Mouse (Mus musculus) embryonic stem cell, embryonic (primary cell): Measurements from ENCODE around the gene Barx1.

Source experiments
- CTCF ChIA-PET, 4 experiments: fragments of 300-600 bp in 2 of 4; fragments of 350-600 bp in 2 of 4; sonication (Branson Sonifier 250); formaldehyde crosslinking; loops; one replicate each; lab custom pipeline; 2022; ENCODE audit warnings: inconsistent platforms in 2 of 4; lab: Charles Lee
- POLR2A ChIA-PET, 4 experiments: fragments of 300-600 bp in 2 of 4; fragments of 350-600 bp in 2 of 4; sonication (Branson Sonifier 250); formaldehyde crosslinking; loops; one replicate each; lab custom pipeline; 2022; ENCODE audit warnings: antibody characterized with exemption in 4 of 4, inconsistent platforms in 1 of 4; lab: Charles Lee

Gene Barx1

DNA sequence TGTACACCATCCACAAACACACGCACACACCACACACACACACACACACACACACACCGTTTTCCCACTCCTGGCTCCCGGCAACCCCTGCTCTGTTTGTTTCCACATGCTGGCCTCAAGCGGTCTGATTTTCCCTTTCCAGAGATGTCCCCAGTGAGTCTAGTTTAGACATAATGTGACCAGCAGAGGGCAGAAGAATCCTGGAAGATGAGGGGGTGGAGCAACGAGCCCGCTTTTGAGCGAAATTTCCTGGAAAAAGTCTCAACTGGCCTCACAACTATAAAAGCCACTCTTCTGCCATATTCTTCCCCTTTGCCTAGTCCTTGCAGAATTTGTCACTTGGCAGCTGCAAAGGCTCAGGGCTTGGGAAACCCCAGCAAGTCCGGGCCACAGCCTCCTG, 7.2 kb upstream of the Barx1 start:
- CTCF ChIA-PET: interaction anchor here in 3 of 4 experiments (0.8 to 4.8 kb wide), 8 partner anchors 77 to 519 kb away, joined by 3 to 52 read pairs (median 4); no protein-coding TSS in a partner anchor
- POLR2A ChIA-PET: interaction anchor here in 2 of 4 experiments (0.8 to 1.3 kb wide), 2 partner anchors 9 kb away, joined by 3 read pairs; no protein-coding TSS in a partner anchor

DNA sequence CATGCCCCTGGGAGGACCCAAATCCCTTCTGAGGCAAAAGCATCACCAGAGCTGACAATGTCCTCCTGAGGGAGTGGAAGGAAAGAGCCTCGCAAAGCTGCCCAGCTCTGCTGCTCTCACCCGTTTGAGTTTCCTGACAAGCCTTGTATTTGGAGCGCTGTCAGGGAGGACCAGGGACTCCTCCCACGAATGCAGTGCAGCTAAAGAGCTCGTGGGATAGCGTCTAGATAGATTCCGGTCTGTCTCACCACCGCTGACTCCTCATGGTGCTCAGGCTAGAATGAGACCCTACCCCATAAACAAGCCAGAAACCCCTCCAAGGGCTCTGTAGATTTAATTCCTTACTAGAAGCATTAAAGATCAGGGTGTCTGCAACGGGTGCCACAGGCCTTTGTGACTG, 5.0 kb upstream of the Barx1 start:
- POLR2A ChIA-PET: interaction anchor here in 2 of 4 experiments (0.6 to 1.2 kb wide), 4 partner anchors 8 to 530 kb away, joined by 3 read pairs; partner anchors contain the start of gene Ninj1 (in 1 of the 2)
- CTCF ChIA-PET: interaction anchor here (0.6 to 2.9 kb wide), 5 partner anchors 21 to 149 kb away, joined by 3 to 14 read pairs (median 9); no protein-coding TSS in a partner anchor

DNA sequence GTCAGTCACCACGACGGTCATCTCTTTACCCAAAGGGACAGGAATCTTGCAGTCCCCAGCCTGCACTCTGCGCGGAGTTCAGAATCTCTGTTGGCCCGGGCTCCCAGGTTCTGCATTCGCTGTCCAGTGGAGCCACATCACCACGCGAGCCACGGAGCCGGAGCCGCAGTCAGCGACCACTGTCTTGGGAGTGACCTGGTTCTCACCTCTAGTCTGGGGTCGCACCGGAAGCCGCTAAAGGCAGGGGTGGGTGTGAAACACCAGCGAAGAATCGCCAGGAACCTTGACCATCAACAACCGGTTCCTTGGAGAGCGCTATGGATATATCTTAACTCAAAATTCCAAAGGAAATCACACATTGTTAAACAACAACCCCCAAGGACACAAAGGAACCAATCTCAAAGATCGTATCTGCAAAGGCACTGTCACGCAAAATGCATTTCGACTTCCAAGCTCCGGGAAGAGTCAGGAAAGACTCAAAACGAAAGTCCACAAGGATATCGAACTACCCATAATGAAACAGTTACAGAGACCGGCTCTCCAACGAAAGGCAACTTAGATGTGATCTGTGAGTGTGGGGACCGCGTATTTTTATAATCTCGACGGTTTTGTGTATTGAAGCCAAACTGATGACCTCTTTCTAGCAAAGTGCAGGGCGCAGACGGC, 4.1 kb upstream of the Barx1 start:
- POLR2A ChIA-PET: interaction anchor here in 2 of 4 experiments (1.2 to 1.4 kb wide), 3 partner anchors 9 to 529 kb away, joined by 3 to 5 read pairs (median 3); partner anchors contain the start of gene Ninj1 (in 1 of the 2)
- CTCF ChIA-PET: interaction anchor here in 1 of 4 experiments (0.7 to 1.5 kb wide), 3 partner anchors 142 to 463 kb away, joined by 3 to 4 read pairs (median 4); no protein-coding TSS in a partner anchor

DNA sequence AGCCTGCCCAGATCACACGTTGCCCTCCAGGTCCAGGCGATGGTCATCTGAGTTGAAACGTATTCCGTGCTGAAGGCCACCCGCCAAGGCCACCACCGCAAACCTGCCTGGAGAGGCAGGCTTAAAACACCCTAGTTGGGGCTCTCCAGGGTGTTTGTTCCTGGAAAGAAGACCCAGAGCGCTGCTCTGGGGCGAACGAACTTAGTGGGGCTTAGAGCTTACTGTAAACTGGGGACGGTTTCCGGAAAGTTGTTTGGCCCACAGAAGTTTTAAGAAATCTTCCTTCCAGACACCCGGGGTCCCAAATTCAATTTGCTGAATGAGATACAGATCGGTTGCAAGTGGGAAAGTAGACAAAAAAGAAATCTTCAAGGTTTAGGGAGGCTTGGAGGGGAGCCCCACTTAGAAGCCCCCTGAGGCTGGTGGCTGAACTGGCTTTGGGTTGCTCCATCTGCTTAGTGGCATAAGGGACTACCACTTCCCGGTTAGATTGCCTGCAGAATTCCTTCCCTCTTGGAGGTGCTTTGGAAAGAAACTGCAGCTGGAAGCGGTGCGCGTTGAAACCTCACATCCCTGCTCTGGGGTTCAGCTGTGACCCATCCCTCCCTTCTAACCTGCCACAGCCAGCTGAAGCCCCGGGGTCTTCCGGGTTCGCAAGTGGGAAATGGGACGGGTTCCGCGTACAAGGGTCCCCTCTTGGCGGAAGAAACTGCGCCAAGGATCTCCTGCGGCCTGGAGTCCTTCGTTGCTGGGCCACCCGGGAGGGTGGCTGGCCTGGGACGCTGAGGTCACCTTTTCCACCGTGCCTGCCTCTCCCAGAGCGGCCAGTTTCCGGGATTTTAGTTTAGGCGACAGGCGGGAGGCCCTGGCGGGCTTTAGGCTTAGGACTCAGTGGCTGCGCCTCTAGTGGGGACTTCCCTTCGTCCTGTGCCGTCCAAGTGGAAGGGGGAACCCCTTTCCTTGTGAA, 3.3 kb upstream of the Barx1 start:
- ChIA-PET CTCF (interaction anchor here in 2 of 4 experiments (0.6 to 1.8 kb wide), 8 partner anchors 73 to 354 kb away, joined by 3 to 7 read pairs (median 4); no protein-coding TSS in a partner anchor), POLR2A (interaction anchor here in 3 of 4 experiments (0.6 to 1.4 kb wide), 7 partner anchors 8 to 556 kb away, joined by 3 to 5 read pairs (median 3); partner anchors contain the start of gene Card19 (in 1 of the 3))

DNA sequence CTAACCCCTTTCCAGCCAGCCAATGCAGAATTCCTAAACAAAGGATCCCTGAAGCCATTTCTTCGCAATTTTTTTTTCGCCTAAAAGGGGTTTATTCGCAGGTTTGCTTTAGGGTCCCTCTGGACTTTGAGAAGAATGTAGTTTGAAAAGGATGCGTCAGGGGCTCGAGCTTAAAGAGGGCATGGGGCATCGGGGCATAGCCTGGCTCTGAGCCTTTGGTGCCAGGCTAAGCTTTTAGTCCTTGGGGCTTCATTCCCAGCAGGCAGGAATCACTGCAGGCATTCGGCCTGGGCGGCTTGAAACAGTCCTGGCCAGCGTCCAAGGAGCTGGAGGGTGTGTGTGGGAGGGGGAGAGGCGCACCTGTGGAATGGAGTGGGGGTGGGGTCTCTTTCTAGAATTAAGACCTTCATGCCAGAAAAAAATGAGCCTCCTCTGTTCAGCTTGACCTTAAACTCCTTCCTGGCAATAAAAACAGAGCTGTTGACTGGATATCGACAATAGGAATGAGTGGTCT, 2.5 kb upstream of the Barx1 start:
- ChIA-PET CTCF (interaction anchor here in 2 of 4 experiments (0.6 to 1.8 kb wide), 7 partner anchors 72 to 168 kb away, joined by 3 to 7 read pairs (median 4); no protein-coding TSS in a partner anchor), POLR2A (interaction anchor here in 3 of 4 experiments (0.6 to 1.4 kb wide), 8 partner anchors 9 to 555 kb away, joined by 3 to 4 read pairs (median 3); partner anchors contain the start of gene Card19 (in 1 of the 3))

DNA sequence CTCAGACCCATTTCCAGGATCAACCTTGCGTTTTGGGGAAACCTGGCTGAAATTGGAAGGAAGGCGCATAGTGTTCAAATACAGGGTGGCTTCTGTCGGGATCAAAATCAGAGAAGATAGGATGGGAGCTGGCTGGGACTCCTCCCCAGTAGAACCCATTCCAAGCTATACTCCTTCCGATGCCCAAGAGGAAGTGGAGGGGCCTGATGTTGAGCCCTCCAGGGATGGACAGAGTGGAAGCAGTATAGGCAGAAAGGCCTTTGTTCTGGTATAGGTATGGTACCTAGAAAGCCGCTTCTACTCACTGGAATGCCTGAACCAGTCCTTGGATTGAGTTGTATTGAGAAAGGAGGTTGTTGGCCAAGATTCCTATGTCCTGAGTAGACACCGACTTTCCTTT, 2.1 kb upstream of the Barx1 start:
- CTCF ChIA-PET: interaction anchor here in 2 of 4 experiments (0.6 to 1.8 kb wide), 6 partner anchors 23 to 146 kb away, joined by 3 to 7 read pairs (median 4); no protein-coding TSS in a partner anchor
- POLR2A ChIA-PET: interaction anchor here in 3 of 4 experiments (0.5 to 1.1 kb wide), 6 partner anchors 9 to 587 kb away, joined by 3 to 4 read pairs (median 3); partner anchors contain the start of gene Card19 (in 1 of the 3)

DNA sequence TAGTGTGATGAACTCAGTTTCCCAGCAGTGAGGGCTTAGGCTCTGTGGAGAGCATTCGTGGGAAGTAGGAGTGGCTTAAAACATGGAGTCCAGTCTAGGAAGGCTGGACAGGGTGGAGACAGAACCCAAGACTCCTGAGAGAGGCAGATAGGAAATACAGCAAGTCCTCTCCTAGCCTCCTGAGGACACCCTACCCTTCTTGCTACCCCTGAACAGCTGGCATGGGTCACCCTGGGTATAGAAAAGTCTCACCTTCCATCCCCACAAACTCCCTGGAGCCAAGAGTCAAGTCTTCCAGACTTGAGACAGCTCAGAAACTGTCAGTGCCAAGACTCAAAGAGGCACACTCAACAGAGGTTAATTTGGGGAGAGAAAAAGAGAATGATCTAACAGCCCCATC, 1.2 kb upstream of the Barx1 start:
- POLR2A ChIA-PET: interaction anchor here (0.5 to 1.2 kb wide), 8 partner anchors 8 to 526 kb away, joined by 3 read pairs; partner anchors contain the start of genes Ninj1 (in 1 of the 4) and Ptpdc1 (in 1 of the 4)

DNA sequence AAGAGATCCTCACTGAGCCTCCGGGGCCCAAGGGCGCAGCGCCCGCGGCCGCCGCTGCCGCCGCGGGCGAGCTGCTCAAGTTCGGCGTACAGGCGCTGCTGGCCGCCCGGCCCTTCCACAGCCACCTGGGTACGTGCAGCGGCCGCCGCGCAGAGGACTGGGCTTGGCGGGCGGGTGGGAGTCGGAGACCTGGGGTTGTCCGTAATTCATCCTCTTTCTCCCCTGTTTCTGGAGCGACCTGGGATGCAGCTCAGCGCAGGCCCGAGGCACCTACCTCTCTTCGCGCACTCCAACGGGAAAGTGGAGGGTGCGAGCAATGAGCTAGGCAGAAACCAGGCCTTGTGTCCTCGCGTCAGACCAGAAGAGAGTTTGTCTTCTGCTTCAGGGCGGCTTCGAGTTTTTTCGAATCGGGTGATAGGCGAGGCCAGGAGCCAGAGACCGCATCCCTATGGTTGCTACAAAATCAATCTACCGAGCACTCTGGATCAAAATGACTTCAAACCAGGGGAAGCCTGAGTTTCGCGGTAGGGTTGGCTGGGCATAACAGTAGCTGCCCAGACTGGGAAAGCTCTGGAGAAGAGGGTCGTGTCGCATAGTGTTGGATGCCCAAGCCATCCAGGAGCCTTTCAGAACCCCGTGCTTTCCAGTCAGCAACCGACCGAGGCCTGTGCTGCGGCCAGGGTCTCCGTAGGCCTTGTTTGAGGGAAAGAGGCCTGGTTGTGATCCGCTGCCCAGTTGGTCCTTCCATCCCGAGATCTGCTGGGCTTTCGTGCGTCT, 601 bp downstream of the Barx1 start:
- CTCF ChIA-PET: interaction anchor here (0.7 to 2.7 kb wide), 9 partner anchors 10 to 69 kb away, joined by 3 to 14 read pairs (median 4); no protein-coding TSS in a partner anchor
- POLR2A ChIA-PET: interaction anchor here in 2 of 4 experiments (0.6 to 1.3 kb wide), 5 partner anchors 16 to 374 kb away, joined by 3 to 4 read pairs (median 3); no protein-coding TSS in a partner anchor

More for the DNA sequence above, 1.2 kb upstream of the Barx1 start:
- CTCF ChIA-PET: interaction anchor here (0.6 to 2.7 kb wide), 6 partner anchors 8 to 650 kb away, joined by 3 to 14 read pairs (median 4); no protein-coding TSS in a partner anchor

DNA sequence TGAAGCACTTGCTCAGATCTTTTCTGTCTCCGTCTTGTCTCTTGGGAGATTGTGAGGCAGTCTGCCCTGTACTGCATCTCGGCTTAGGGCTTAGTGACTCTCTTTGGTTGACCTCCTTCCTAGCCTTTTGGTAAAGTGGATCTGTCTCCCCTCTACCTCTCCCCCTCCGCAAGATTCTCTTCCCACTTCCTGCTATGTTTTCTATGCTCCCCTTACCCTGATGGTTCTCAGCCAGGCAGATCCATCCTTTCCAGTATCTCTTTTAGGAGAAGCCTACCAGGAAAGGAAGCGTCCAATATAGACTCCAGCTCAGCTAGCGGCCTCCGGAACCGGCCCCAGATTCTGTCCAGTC, 1.2 kb downstream of the Barx1 start:
- CTCF ChIA-PET: interaction anchor here (0.7 to 2.7 kb wide), 7 partner anchors 10 to 69 kb away, joined by 3 to 14 read pairs (median 4); no protein-coding TSS in a partner anchor
- POLR2A ChIA-PET: interaction anchor here in 2 of 4 experiments (0.6 to 1.3 kb wide), 4 partner anchors 15 to 137 kb away, joined by 3 to 4 read pairs (median 3); no protein-coding TSS in a partner anchor

DNA sequence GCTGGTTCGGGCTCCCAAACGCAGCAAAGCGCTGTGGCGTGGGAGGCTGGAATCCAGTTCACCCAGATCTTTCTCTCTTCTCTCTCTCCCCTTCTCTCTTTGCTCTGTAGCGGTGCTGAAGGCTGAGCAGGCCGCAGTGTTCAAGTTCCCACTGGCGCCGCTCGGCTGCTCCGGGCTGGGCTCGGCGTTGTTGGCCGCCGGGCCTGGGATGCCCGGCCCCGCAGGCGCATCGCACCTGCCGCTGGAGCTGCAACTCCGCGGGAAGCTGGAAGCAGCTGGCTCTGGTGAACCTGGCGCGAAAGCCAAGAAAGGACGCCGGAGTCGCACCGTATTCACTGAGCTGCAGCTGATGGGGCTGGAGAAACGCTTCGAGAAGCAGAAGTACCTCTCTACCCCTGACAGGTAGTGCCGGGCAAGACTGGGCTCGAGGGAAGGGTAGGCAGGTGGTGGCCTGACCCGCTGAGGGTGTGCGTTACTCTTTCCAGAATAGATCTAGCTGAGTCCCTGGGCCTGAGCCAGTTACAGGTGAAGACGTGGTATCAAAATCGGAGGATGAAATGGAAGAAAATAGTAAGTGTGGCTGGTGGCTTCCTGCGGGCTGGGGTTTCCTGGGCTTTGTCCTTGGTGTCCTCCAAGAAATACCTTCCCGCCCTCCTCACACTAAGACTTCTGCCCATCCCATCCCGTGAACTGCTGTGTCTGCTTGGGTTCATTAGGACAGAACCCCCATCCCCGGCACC, 2.3 kb downstream of the Barx1 start:
- CTCF ChIA-PET: interaction anchor here (0.6 to 2.1 kb wide), 8 partner anchors 11 to 1391 kb away, joined by 3 to 8 read pairs (median 4); no protein-coding TSS in a partner anchor
- POLR2A ChIA-PET: interaction anchor here in 2 of 4 experiments (0.6 to 1.2 kb wide), 9 partner anchors 8 to 537 kb away, joined by 3 to 5 read pairs (median 3); no protein-coding TSS in a partner anchor

DNA sequence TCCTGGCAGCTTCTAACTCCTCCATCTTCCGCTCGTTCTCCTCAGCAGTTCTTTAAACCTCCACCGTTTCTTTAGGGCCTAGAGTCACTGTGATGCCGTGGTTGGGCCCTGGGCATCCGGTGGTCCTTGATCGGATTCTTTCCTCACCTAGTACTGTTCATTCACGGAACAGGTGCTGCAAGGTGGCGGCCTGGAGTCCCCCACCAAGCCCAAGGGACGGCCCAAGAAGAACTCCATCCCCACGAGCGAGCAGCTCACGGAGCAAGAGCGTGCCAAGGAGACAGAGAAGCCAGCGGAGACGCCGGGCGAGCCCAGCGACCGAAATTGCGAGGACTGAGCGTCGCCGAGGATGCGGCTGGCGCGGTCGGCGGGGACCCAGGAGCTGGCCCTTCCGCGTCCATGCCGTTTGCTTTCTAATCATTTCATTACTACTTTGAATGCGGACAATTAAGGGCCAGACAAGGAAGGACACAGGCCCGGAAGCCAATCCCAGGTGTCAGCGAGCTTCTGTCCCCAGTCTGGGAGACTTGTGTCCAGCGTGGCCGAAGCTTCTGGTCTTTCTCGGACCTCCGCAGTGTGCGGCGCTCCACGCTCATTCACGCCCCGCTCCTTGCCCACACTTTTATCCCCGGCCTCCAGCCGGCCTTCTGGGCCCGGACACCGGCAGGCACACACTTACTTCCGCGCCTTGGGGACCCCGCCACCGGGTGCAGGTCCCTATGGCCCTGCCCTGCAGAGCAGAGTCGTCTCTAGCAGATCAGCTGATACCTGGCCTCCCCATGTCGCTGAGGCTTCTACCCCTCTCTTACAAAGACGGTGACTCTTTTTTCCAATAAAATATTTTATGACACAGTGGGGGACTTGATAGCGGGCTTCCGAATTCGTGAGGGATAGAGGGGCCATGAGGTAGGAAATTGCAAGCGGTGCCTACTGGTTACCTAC, 3.1 kb downstream of the Barx1 start:
- ChIA-PET POLR2A (interaction anchor here in 2 of 4 experiments (0.6 to 1.2 kb wide), 8 partner anchors 8 to 538 kb away, joined by 3 to 5 read pairs (median 3); no protein-coding TSS in a partner anchor), CTCF (interaction anchor here (0.6 to 1.9 kb wide), 13 partner anchors 10 to 1691 kb away, joined by 3 to 7 read pairs (median 4); no protein-coding TSS in a partner anchor)

DNA sequence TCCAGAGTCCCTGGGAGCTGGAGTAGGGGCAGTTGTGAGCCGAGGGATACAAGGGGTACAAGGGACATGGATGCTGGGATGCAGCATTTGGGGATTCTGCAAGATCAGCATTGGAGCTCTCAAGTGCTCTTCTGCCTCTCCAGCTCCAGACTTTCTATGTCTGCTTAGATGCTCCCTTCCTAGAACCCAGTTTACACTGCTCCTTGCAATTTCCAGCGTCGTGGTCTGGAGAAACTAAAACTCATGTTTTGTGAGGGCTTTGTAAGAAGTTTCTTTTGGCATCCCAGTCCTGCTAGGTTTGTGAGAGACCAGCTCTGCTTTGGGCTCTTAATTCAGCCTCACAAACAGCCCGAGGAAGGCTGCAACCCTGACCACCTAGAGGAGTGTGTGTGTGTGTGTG, 4.7 kb downstream of the Barx1 start:
- CTCF ChIA-PET: interaction anchor here in 3 of 4 experiments (0.7 to 2.8 kb wide), 10 partner anchors 11 to 614 kb away, joined by 3 to 20 read pairs (median 3); no protein-coding TSS in a partner anchor
- POLR2A ChIA-PET: interaction anchor here in 2 of 4 experiments (0.6 to 1.6 kb wide), 8 partner anchors 8 to 557 kb away, joined by 3 to 10 read pairs (median 4); no protein-coding TSS in a partner anchor

DNA sequence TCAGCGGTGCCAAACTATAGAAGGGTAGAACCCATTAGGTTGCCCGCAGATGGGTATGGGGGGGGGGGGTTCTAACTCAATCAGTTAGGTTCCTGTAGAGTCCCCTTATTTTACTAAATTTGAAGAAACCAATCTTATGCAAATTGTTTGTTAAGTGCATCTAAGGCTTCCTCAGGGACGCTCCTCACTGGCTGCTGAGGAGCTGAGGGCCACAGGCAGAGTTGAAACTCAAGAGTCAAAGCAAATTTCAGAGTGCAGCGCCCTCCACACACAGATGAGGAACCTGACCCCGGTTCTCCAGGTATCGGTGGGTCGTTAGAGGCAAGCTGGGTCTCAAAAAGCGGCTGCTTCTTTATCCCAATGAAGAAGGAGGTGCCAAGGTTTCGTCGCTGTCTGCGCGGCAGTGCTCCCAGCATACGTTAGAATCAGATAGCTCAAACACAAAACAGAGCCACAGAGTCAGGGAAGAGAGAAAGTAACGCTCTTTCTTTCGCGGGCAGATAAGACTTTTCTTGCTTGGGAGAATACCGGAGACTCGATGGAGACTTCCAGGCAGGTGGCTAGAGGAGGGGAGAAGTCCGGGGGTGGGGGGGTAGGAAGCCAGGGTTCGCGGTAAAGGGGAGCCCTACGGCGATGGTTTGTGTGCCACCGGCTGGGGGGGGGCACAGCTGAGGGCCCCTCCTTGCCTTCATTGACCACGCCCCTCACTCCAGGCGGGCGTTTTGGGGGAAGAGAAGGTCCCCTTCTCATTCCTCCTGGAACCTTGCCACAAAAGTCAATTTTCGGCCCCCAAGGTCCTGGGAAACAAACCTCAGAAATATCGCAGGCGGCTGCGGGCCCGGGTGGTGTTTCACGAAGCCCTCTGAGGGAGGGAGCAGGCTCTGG, 5.5 kb downstream of the Barx1 start:
- POLR2A ChIA-PET: interaction anchor here (0.5 to 1.6 kb wide), 14 partner anchors 9 to 556 kb away, joined by 3 to 10 read pairs (median 4); no protein-coding TSS in a partner anchor

More for the DNA sequence above, 5.5 kb downstream of the Barx1 start:
- CTCF ChIA-PET: interaction anchor here (0.6 to 2.8 kb wide), 17 partner anchors 10 to 613 kb away, joined by 3 to 20 read pairs (median 3); no protein-coding TSS in a partner anchor
